Comparison of ENCODE assay signal across 23 mouse cellular contexts in genomic region chr10:60817868-60818267, GRCm38 (mm10). TPM values are rescaled to one million over a fixed set of nuclear protein-coding genes. Genes with fewer than 3 reads are reported as not detected.
DNase-seq lines count a peak whose midpoint lies in the region; ATAC-seq and TF ChIP-seq lines count a peak whose summit lies in the region.
"Had no signal": no experiment of that assay in that cellular context is flagged by ENCODE, and none has a peak within 500 bp of the region (broad histone marks: within the 10 kb centered on the region; RNA-seq: fewer than 3 reads in every experiment).

No protein-coding gene starts in this region.

- H3K36me3 ChIP-seq in forebrain, embryonic 10.5 days (replicated peaks): no peaks in the 10 kb centered on the region
- no peaks in the 10 kb centered on the region for H3K36me3 ChIP-seq in forebrain, embryonic 11.5 days (ENCODE audit: control insufficient read depth, insufficient read depth, low read length)
- H3K36me3 ChIP-seq in heart, embryonic 16.5 days (ENCODE audit: control insufficient read depth, insufficient read depth): no peaks in the 10 kb centered on the region
- H3K36me3 ChIP-seq in C2C12 (ENCODE audit: control insufficient read depth, insufficient read depth): peaks cover 31% of the 10 kb centered on the region
- no peaks in the 10 kb centered on the region for H3K36me3 ChIP-seq in embryonic facial prominence, embryonic 12.5 days
- H3K36me3 ChIP-seq: embryonic facial prominence, embryonic 15.5 days; hindbrain, embryonic 15.5 days; midbrain, embryonic 12.5 days; neural tube, embryonic 15.5 days had no signal

- no peak for TF ChIP-seq CTCF in C2C12 (IDR thresholded peaks at IDR 0.05; ENCODE audit: control insufficient read depth, insufficient read depth, insufficient read length)

- intact Hi-C loops in heart, postnatal 25 days (cut with DNase I): no loop called here

- H3K79me2 ChIP-seq in C2C12 (ENCODE audit: control insufficient read depth, insufficient read depth): peaks cover 92% of the 10 kb centered on the region

- no peak overlapping the region for H3K9ac ChIP-seq in forebrain, embryonic 11.5 days (ENCODE audit: low read length)
- peak overlapping the region; percentile 73 for H3K9ac ChIP-seq in heart, embryonic 16.5 days (ENCODE audit: low read length)
- no peak overlapping the region for H3K9ac ChIP-seq in embryonic facial prominence, embryonic 12.5 days
- H3K9ac ChIP-seq: embryonic facial prominence, embryonic 15.5 days; hindbrain, embryonic 15.5 days; midbrain, embryonic 12.5 days; neural tube, embryonic 15.5 days had no signal

- DNase-seq in forebrain, embryonic 10.5 days (ENCODE audit: extremely low spot score, low spot score): no peak
- no peak for DNase-seq in forebrain, embryonic 11.5 days (ENCODE audit: low spot score)
- DNase-seq in heart, postnatal 25 days (ENCODE audit: low spot score): no peak
- no peak for DNase-seq in ovary, postnatal 14 days (ENCODE audit: low spot score)
- no peak for DNase-seq in ovary, postnatal 36 days (ENCODE audit: low spot score)
- DNase-seq: adrenal gland, postnatal 14 days; B cell, adult 2 months; cerebellum, postnatal 10 days; kidney, postnatal 10 days; liver; lung, adult 18-20 months; retina, postnatal 1 day; thymus, postnatal 36 days had no signal

- H3K27me3 ChIP-seq in forebrain, embryonic 10.5 days (ENCODE audit: poor library complexity, severe bottlenecking): peaks cover 46% of the 10 kb centered on the region
- peaks cover 2% of the 10 kb centered on the region; the same call in 1 of the 2 replicates for H3K27me3 ChIP-seq in forebrain, embryonic 11.5 days (ENCODE audit: control insufficient read depth, insufficient read depth, low read length)
- H3K27me3 ChIP-seq in heart, embryonic 16.5 days (ENCODE audit: control insufficient read depth, insufficient read depth, low read length): no peaks in the 10 kb centered on the region
- no peaks in the 10 kb centered on the region for H3K27me3 ChIP-seq in C2C12 (ENCODE audit: control insufficient read depth, insufficient read depth, insufficient read length)
- 0 out of 2 replicates have a peak, but pooled peaks cover 3% of the 10 kb centered on the region for H3K27me3 ChIP-seq in embryonic facial prominence, embryonic 12.5 days
- H3K27me3 ChIP-seq: embryonic facial prominence, embryonic 15.5 days; neural tube, embryonic 15.5 days; Patski had no signal

- peak overlapping the region; percentile 17; the same call in 1 of the 2 replicates for H3K27ac ChIP-seq in forebrain, embryonic 10.5 days
- no peak overlapping the region for H3K27ac ChIP-seq in forebrain, embryonic 11.5 days (ENCODE audit: low read depth, low read length)
- peak overlapping the region; percentile 99 for H3K27ac ChIP-seq in heart, embryonic 16.5 days (ENCODE audit: low read length)
- H3K27ac ChIP-seq in embryonic facial prominence, embryonic 12.5 days: 0 out of 2 replicates have a peak overlapping the region, but pooled peaks have one; percentile 87
- H3K27ac ChIP-seq: hindbrain, embryonic 15.5 days; midbrain, embryonic 12.5 days; neural tube, embryonic 15.5 days had no signal

- peak overlapping the region; percentile 8 for H3ac ChIP-seq in C2C12 (ENCODE audit: control insufficient read depth, insufficient read length, low read depth)

- no peak overlapping the region for H3K4me3 ChIP-seq in forebrain, embryonic 10.5 days
- no peak overlapping the region for H3K4me3 ChIP-seq in forebrain, embryonic 11.5 days (ENCODE audit: low read depth, low read length)
- no peak overlapping the region for H3K4me3 ChIP-seq in heart, embryonic 16.5 days (ENCODE audit: low read length)
- H3K4me3 ChIP-seq in C2C12 (ENCODE audit: insufficient read depth, poor library complexity, severe bottlenecking): no peak overlapping the region
- H3K4me3 ChIP-seq in embryonic facial prominence, embryonic 12.5 days: no peak overlapping the region
- H3K4me3 ChIP-seq: embryonic facial prominence, embryonic 15.5 days; hindbrain, embryonic 15.5 days; midbrain, embryonic 12.5 days; neural tube, embryonic 15.5 days had no signal

- no peak for ATAC-seq in forebrain, embryonic 11.5 days (replicated peaks; ENCODE audit: low FRiP score)
- no peak for ATAC-seq in heart, embryonic 16.5 days (replicated peaks; ENCODE audit: extremely low read depth, insufficient read depth, low FRiP score)
- no peak for ATAC-seq in embryonic facial prominence, embryonic 12.5 days (ENCODE audit: insufficient number of reproducible peaks, insufficient read depth, low FRiP score, low TSS enrichment)
- ATAC-seq: activated CD4-positive, CD25-positive, alpha-beta regulatory T cell, adult 4 months; intestine, embryonic 16.5 days; Patski had no signal

- H3K4me2 ChIP-seq in forebrain, embryonic 11.5 days (ENCODE audit: low read depth, low read length, severe bottlenecking): no peak overlapping the region
- no peak overlapping the region for H3K4me2 ChIP-seq in heart, embryonic 16.5 days (ENCODE audit: low read depth, low read length)
- H3K4me2 ChIP-seq in embryonic facial prominence, embryonic 12.5 days (replicated peaks): no peak overlapping the region
- H3K4me2 ChIP-seq: hindbrain, embryonic 15.5 days; midbrain, embryonic 12.5 days; neural tube, embryonic 15.5 days had no signal

- peaks cover 84% of the 10 kb centered on the region for H3K4me1 ChIP-seq in forebrain, embryonic 10.5 days
- H3K4me1 ChIP-seq in forebrain, embryonic 11.5 days (replicated peaks; ENCODE audit: control insufficient read depth, insufficient read depth, low read length): peaks cover 34% of the 10 kb centered on the region
- H3K4me1 ChIP-seq in heart, embryonic 16.5 days (ENCODE audit: control insufficient read depth, insufficient read depth, low read length): peaks cover 92% of the 10 kb centered on the region
- H3K4me1 ChIP-seq in embryonic facial prominence, embryonic 12.5 days: peaks cover 63% of the 10 kb centered on the region

- H3K79me3 ChIP-seq in C2C12 (ENCODE audit: low read depth): peaks cover 77% of the 10 kb centered on the region

- WGBS in forebrain, embryonic 10.5 days: 91% methylated on average over 6 of the region's 6 CpGs
- 92% methylated on average over 6 of the region's 6 CpGs for WGBS in forebrain, embryonic 11.5 days
- WGBS in heart, embryonic 16.5 days: 82% methylated on average over 6 of the region's 6 CpGs
- WGBS in embryonic facial prominence, embryonic 12.5 days: 90% methylated on average over 6 of the region's 6 CpGs

- H3K9me3 ChIP-seq in forebrain, embryonic 10.5 days: no peaks in the 10 kb centered on the region
- H3K9me3 ChIP-seq in forebrain, embryonic 11.5 days (ENCODE audit: control insufficient read depth, low read length): no peaks in the 10 kb centered on the region
- H3K9me3 ChIP-seq in heart, embryonic 16.5 days (replicated peaks; ENCODE audit: control insufficient read depth, low read length): no peaks in the 10 kb centered on the region
- H3K9me3 ChIP-seq in embryonic facial prominence, embryonic 12.5 days: no peaks in the 10 kb centered on the region
- H3K9me3 ChIP-seq: embryonic facial prominence, embryonic 15.5 days; hindbrain, embryonic 15.5 days; midbrain, embryonic 12.5 days; neural tube, embryonic 15.5 days had no signal

TF ChIP-seq in C2C12, 6 proteins besides CTCF, POLR2A, EP300 and RAD21:
- TF ChIP-seq MYOD1 (IDR thresholded peaks at IDR 0.05; ENCODE audit: control insufficient read depth, insufficient read length, low read depth) (no peak), USF1 (IDR thresholded peaks at IDR 0.05; ENCODE audit: low read depth) (no peak), MAX (IDR thresholded peaks at IDR 0.05) (no peak), CEBPB (IDR thresholded peaks at IDR 0.05; ENCODE audit: low read depth) (no peak), FOSL1 (IDR thresholded peaks at IDR 0.05; ENCODE audit: insufficient read depth, low read length, poor library complexity, severe bottlenecking) (no peak), MYOG (IDR thresholded peaks at IDR 0.05; ENCODE audit: control insufficient read depth, extremely low read depth, insufficient read length) (no peak)

RNA-seq across cellular contexts. Expression of gene Unc5b, which starts 13.5 kb away (rescaled TPM):
- 3.2 and 3.4 TPM in 2 replicates for polyA plus RNA-seq in forebrain, embryonic 10.5 days (2016; fragmentation: Nextera tagmentation; extraction: Ambion mirVana)
- polyA plus RNA-seq in forebrain, embryonic 11.5 days (2014; fragmentation: Nextera tagmentation; extraction: Ambion mirVana): 4.0 TPM in 2 replicates
- polyA plus RNA-seq in heart, embryonic 16.5 days (2015; fragmentation: Nextera tagmentation; extraction: Ambion mirVana): 10.0 and 12.5 TPM in 2 replicates
- 10 to 100 TPM; 15.2 to 18.4 TPM for total RNA-seq in heart, postnatal 25 days (2021)
- polyA plus RNA-seq in C2C12 (2012; fragmentation: generic; extraction: Trizol): 142 TPM
- polyA plus RNA-seq in embryonic facial prominence, embryonic 12.5 days (2016; fragmentation: Nextera tagmentation; extraction: Ambion mirVana): 5.7 and 6.3 TPM in 2 replicates
- polyA plus RNA-seq: activated CD4-positive, CD25-positive, alpha-beta regulatory T cell, adult 4 months had no signal

Comparison
In these comparisons a context has a peak if more than half of its experiments do, and no peak if none do; other contexts are left out.
1. RNA of gene Unc5b, which starts 13.5 kb away (polyA plus RNA-seq): 142 TPM in C2C12 (single experiment); 10.0 to 12.5 TPM in heart, embryonic 16.5 days, 5.7 to 6.3 TPM in embryonic facial prominence, embryonic 12.5 days, 4.0 TPM in forebrain, embryonic 11.5 days and 3.2 to 3.4 TPM in forebrain, embryonic 10.5 days; every median in the first group is over 10 times any median in the second.